In genomic region chr13:93138059-93138458, GRCm38 (mm10) we compare ENCODE assay signal across 14 mouse cellular contexts. TPM values are rescaled to one million over a fixed set of nuclear protein-coding genes. Genes with fewer than 3 reads are reported as not detected.
DNase-seq lines count a peak whose midpoint lies in the region; ATAC-seq lines count a peak whose summit lies in the region.
"Had no signal": no experiment of that assay in that cellular context is flagged by ENCODE, and none has a peak within 500 bp of the region (broad histone marks: within the 10 kb centered on the region; RNA-seq: fewer than 3 reads in every experiment).

No protein-coding gene starts in this region.

- ATAC-seq in heart, embryonic 12.5 days (ENCODE audit: insufficient number of reproducible peaks, low FRiP score), result peak; percentile 57; the same call in 1 of the 2 replicates
- no peak for ATAC-seq in liver, embryonic 12.5 days
- ATAC-seq: forebrain, embryonic 15.5 days had no signal

- 50% methylated on average over 1 of the region's 1 CpGs for WGBS in heart, embryonic 12.5 days
- WGBS in liver, embryonic 12.5 days (ENCODE audit: insufficient replicate concordance), result 39% methylated on average over 1 of the region's 1 CpGs

- peaks cover 26% of the 10 kb centered on the region for H3K4me1 ChIP-seq in heart, embryonic 12.5 days (replicated peaks)
- H3K4me1 ChIP-seq in liver, embryonic 12.5 days, result no peaks in the 10 kb centered on the region
- H3K4me1 ChIP-seq: forebrain, embryonic 15.5 days; hindbrain, embryonic 12.5 days; liver, embryonic 13.5 days had no signal

- no peaks in the 10 kb centered on the region for H3K9me3 ChIP-seq in heart, embryonic 12.5 days (replicated peaks)
- H3K9me3 ChIP-seq in liver, embryonic 12.5 days (replicated peaks), result no peaks in the 10 kb centered on the region
- H3K9me3 ChIP-seq: forebrain, embryonic 15.5 days; hindbrain, embryonic 12.5 days; liver, embryonic 13.5 days had no signal

- no peak overlapping the region for H3K9ac ChIP-seq in heart, embryonic 12.5 days
- H3K9ac ChIP-seq in liver, embryonic 12.5 days, result no peak overlapping the region
- H3K9ac ChIP-seq: forebrain, embryonic 15.5 days; hindbrain, embryonic 12.5 days; liver, embryonic 13.5 days had no signal

- 0 out of 2 replicates have a peak overlapping the region, but pooled peaks have one; percentile 22 for H3K4me2 ChIP-seq in heart, embryonic 12.5 days
- H3K4me2 ChIP-seq in liver, embryonic 12.5 days, result no peak overlapping the region
- H3K4me2 ChIP-seq: forebrain, embryonic 15.5 days; hindbrain, embryonic 12.5 days; liver, embryonic 13.5 days; midbrain, embryonic 11.5 days had no signal

- H3K27ac ChIP-seq in heart, embryonic 12.5 days (ENCODE audit: poor library complexity, severe bottlenecking), result peak overlapping the region; percentile 85
- H3K27ac ChIP-seq in liver, embryonic 12.5 days, result no peak overlapping the region
- H3K27ac ChIP-seq: forebrain, embryonic 15.5 days; hindbrain, embryonic 12.5 days; liver, embryonic 13.5 days had no signal

- no peaks in the 10 kb centered on the region for H3K27me3 ChIP-seq in heart, embryonic 12.5 days (replicated peaks)
- no peaks in the 10 kb centered on the region for H3K27me3 ChIP-seq in liver, embryonic 12.5 days (replicated peaks)
- H3K27me3 ChIP-seq: forebrain, embryonic 15.5 days; hindbrain, embryonic 12.5 days; liver, embryonic 13.5 days had no signal

- no peak overlapping the region for H3K4me3 ChIP-seq in heart, embryonic 12.5 days
- no peak overlapping the region for H3K4me3 ChIP-seq in liver, embryonic 12.5 days
- H3K4me3 ChIP-seq: forebrain, embryonic 15.5 days; hindbrain, embryonic 12.5 days; liver, embryonic 13.5 days had no signal

- DNase-seq in gastrocnemius, adult 18-20 months (ENCODE audit: low spot score), result peak; percentile 82
- no peak for DNase-seq in gastrocnemius, postnatal 4 days (ENCODE audit: low spot score in 2 of 2)
- DNase-seq in lung, adult 18-20 months, result peak; percentile 78 to 80
- peak; percentile 87 for DNase-seq in skeletal muscle tissue, adult 2 months (ENCODE audit: low read depth, low spot score)
- DNase-seq in cerebellum, adult 9-11 months, result no peak
- no peak for DNase-seq in liver
- DNase-seq: adrenal gland, postnatal 10 days; kidney, adult 18-20 months; liver, embryonic 13.5 days had no signal

- H3K36me3 ChIP-seq in heart, embryonic 12.5 days, result peaks cover 5% of the 10 kb centered on the region; the same call in 1 of the 2 replicates
- peaks cover 1% of the 10 kb centered on the region; the same call in 1 of the 2 replicates for H3K36me3 ChIP-seq in liver, embryonic 12.5 days
- H3K36me3 ChIP-seq: forebrain, embryonic 15.5 days; hindbrain, embryonic 12.5 days; liver, embryonic 13.5 days had no signal

RNA-seq across cellular contexts. Expression of gene Cmya5, which starts 6.5 kb away (rescaled TPM):
- total RNA-seq in gastrocnemius, adult 18-20 months (2021), result 1,000 to 10,000 TPM; 1,374 to 1,544 TPM
- 100 to 1,000 TPM; 272 to 277 TPM for total RNA-seq in gastrocnemius, postnatal 4 days (2021)
- polyA plus RNA-seq in heart, embryonic 12.5 days (2016; fragmentation: Nextera tagmentation; extraction: Ambion mirVana), result 3.9 and 5.0 TPM in 2 replicates
- 0.01 TPM in 1 of 2 replicates, not detected in the other for polyA plus RNA-seq in liver, embryonic 12.5 days (2016; fragmentation: Nextera tagmentation; extraction: Ambion mirVana)

RNA-seq across cellular contexts. Expression of gene Tent2, which starts 54.1 kb away (rescaled TPM):
- total RNA-seq in gastrocnemius, adult 18-20 months (2021), result 10 to 100 TPM; 11.3 to 12.6 TPM
- total RNA-seq in gastrocnemius, postnatal 4 days (2021), result 10 to 100 TPM; 36.8 to 41.7 TPM
- 50.8 and 51.1 TPM in 2 replicates for polyA plus RNA-seq in heart, embryonic 12.5 days (2016; fragmentation: Nextera tagmentation; extraction: Ambion mirVana)
- 41.1 and 42.5 TPM in 2 replicates for polyA plus RNA-seq in liver, embryonic 12.5 days (2016; fragmentation: Nextera tagmentation; extraction: Ambion mirVana)

Comparison
In these comparisons a context has a peak if more than half of its experiments do, and no peak if none do; other contexts are left out.
1. DNase-seq: peak in gastrocnemius, adult 18-20 months (single experiment), lung, adult 18-20 months (2 of 2) and skeletal muscle tissue, adult 2 months (single experiment); none in gastrocnemius, postnatal 4 days (0 of 2), cerebellum, adult 9-11 months (single experiment) and liver (single experiment).
2. RNA of gene Cmya5, which starts 6.5 kb away (total RNA-seq): 1,374 to 1,544 TPM in gastrocnemius, adult 18-20 months; 272 to 277 TPM in gastrocnemius, postnatal 4 days; every median in the first group is over 4 times any median in the second.